Mouse (Mus musculus): ENCODE data around the gene Elavl2. TPM values are rescaled to one million over a fixed set of nuclear protein-coding genes. Genes with fewer than 3 reads are reported as not detected.
"Not testable (repeated sequence)": the region's sequence is repeated elsewhere in the genome, so short reads cannot be mapped to it uniquely, and the experiment has no call there.

The Elavl2 gene
- polyA plus RNA-seq, 1 experiment: 0.27 TPM

DNA sequence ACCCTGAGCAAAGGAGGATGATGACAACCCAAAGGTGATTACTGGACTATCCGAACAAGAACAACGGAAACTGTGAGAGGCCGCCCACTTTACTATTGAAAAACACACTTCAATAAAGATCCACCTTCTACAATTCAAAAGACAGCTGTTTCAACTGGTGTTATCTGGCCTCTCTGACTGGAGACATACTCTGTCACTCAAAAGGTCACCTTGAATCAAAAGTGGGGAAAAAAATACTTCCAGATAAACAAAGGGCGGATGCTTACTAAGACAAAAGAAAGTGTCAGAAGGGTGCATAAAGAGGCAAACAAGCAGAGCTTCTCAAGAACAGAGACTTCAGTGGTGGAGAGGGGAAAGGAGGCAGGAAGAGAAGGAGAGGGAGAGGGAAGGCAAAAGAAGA lies 66.4 kb downstream of the Elavl2 start:
- no peak for DNase-seq (ENCODE audit: low read depth)

DNA sequence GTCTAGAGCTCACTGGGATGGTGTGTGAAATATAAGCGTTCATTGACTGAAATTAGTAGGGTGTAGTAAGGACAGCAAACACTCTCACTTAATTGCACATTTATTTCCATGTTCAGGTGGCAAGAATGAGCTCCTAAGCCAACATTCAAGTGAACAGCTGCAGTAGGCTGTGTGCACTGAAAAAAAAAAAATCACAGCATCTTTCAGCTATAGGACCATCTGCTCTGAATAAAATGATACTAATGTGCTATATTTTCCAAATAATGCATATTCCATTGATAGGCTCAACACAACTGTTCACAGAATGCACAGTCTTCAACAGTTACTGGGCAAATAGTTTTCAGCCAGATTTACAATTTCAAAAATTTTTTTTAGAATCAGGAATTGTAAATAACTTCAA lies 89.8 kb downstream of the Elavl2 start:
- DNase-seq (ENCODE audit: low read depth): no peak

GRCm38 (mm10) chr4:91297706-91298105 lies 102.9 kb downstream of the Elavl2 start:
- DNase-seq (ENCODE audit: low read depth): no peak

DNA sequence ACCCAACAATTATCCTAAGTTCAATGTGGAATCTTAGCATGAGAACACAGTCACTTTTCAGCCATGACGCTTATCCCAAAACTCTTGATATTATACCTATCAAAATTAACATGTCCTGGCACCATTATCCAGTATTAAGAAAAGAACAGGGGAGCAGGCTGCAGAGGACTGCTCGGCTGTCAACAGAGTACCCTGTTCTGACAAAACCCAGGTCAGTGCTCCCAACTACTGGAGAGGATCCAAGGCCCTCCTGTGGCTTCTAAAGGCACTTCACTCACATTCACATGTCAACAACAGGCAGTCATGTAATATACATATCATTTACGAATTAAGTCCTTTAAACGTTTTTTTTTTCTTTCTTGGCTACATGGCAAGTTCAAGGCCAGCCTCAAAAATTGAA lies 105.3 kb downstream of the Elavl2 start:
- no peak for DNase-seq (ENCODE audit: low read depth)

DNA sequence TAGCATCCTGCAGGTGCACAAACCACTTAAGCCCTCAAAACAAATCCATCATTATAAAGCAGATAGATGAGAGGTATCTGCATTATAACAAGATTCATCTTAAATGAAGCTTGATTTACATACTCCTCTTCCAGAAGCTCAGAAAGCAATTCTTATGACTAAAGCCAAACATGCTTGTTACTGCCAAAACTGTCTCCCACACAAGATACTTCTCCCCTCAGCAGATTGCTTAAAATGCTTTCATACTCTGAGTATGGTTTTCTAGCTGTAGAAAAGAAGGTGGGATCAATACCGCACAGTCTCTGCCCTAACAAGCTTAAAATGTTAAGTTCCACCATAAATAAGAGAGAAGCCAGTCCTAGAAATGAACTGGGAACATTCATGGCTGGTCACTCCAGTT lies 109.1 kb downstream of the Elavl2 start:
- no peak for DNase-seq (ENCODE audit: low read depth)

- no peak for DNase-seq (ENCODE audit: low read depth)
Observed at GRCm38 (mm10) chr4:91290373-91290772, 110.2 kb downstream of the Elavl2 start.

- DNase-seq (ENCODE audit: low read depth): no peak
Observed at GRCm38 (mm10) chr4:91289151-91289550, 111.4 kb downstream of the Elavl2 start.

DNA sequence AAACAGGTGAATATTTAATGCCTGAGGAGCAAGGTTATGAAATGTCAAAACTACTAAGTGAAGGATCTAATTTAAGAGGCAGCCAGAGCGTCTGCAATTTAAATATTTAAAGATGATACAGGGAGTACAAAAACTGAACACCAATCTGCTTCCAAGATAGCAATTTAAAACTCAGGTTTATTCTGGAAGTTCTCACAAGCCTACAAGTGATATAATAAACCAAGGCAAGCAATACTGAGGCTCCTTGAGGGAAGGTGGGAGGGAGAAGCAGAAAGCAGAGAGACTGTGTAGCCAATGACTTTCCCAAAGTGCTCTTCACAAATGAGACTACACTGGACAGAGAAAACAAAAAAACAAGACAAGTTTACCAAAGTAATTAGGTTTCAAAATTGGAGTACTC lies 132.2 kb downstream of the Elavl2 start:
- DNase-seq (ENCODE audit: low read depth): no peak

GRCm38 (mm10) chr4:91263733-91264440 lies 136.7 kb downstream of the Elavl2 start:
- DNase-seq (ENCODE audit: low read depth): no peak

- DNase-seq (ENCODE audit: low read depth): no peak
Observed at GRCm38 (mm10) chr4:91262839-91263238, 137.7 kb downstream of the Elavl2 start.

- DNase-seq (ENCODE audit: low read depth): no peak
Observed at GRCm38 (mm10) chr4:91260622-91261021, 140.0 kb downstream of the Elavl2 start.

DNA sequence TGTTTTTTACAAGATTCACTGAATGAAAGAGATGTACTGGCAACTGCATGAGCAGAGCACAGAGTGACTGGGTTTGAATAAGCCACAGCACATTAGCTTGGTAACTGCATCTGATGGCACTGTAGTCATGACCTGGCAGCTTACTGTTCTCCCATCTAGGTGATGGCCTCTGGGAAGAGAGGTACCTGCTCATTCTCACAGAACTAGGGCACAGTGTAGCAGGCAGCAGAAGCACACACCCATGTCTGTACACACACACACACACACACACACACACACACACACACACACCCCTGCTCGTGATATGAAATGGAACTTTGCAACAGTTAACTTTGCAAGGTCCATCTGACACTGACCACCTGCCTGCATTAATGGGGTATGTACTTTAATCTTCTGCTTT lies 151.9 kb downstream of the Elavl2 start:
- DNase-seq (ENCODE audit: low read depth): no peak

DNA sequence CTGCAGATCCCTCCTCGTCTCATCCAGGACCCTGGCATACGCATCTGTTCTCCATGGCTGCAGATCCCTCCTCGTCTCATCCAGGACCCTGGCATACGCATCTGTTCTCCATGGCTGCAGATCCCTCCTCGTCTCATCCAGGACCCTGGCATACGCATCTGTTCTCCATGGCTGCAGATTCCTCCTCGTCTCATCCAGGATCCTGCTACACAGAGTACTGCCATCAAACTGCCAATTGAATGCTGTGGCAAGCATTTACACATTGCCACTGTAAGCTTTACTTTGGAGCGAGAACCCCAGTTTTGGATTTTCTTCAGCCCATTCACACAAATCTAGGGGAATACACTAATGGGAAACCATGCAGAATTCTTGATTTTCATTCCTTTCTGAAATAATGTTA lies 155.4 kb downstream of the Elavl2 start:
- DNase-seq (ENCODE audit: low read depth): not testable (repeated sequence)

GRCm38 (mm10) chr4:91244554-91244953 lies 156.0 kb downstream of the Elavl2 start:
- no peak for DNase-seq (ENCODE audit: low read depth)

- no peak for DNase-seq (ENCODE audit: low read depth)
Observed at GRCm38 (mm10) chr4:91243896-91244295, 156.7 kb downstream of the Elavl2 start.

- no peak for DNase-seq (ENCODE audit: low read depth)
Observed at GRCm38 (mm10) chr4:91238739-91239485, 161.7 kb downstream of the Elavl2 start.

DNA sequence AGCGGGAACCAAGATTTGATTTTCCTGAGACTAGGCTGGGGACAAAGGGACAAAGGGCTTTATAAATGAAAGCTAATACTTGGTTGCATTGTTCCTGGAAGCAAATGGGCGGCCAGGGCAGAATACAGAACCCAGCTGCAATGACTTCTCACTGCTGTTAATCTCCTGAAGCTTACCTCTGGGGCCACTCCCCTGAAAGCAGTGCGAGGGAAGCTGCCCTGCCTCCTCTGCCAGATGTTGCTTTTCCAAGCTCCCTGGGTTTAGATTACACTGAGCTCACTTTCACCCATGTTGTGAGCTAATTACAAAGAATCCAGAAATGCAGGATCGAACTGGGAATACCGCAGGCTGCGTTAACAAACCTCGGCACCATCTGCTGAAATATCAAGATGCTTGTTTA lies 163.6 kb downstream of the Elavl2 start:
- no peak for DNase-seq (ENCODE audit: low read depth)

- DNase-seq (ENCODE audit: low read depth): no peak
Observed at GRCm38 (mm10) chr4:91234941-91235340, 165.6 kb downstream of the Elavl2 start.

- DNase-seq (ENCODE audit: low read depth): no peak
Observed at GRCm38 (mm10) chr4:91233599-91233998, 167.0 kb downstream of the Elavl2 start.

DNA sequence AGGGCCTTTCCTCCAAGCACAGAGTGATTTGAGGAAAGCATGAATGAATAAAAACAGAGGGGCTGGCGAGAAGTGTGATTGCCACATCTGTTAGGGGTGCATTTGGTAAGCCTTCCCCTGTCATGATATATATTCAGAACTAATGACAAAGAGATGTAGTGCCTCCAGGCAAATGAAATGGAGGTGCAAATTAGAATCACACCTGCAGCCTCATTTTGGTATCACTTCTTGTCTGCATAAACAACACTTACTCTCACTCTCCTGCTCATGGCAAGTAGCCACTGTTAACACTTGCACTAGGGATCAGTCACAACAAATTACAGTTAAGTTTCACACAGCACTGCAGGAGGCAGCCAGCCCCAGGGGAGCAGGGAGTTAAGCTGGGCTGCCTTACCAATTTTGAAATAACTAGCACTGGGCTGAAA lies 170.1 kb downstream of the Elavl2 start:
- no peak for DNase-seq (ENCODE audit: low read depth)

DNA sequence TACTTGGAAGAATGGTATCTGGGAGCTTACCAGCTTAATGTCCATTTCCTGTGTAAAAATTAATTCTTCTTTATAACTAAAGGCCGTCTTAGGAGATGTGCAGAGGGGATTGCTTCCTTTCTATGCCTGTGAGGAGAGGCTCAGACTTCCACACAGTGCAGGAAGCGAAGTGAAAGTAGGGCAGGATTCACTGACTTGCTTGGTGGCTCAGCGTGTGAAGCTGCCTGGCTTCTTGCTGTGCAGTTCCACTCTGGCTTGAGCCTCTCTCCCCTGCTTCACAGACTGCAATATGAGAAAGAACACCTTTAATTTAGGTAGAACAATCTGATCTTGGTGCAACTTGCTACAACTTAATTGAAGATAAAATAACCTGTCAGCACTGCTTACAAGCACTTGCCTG lies 172.2 kb downstream of the Elavl2 start:
- no peak for DNase-seq (ENCODE audit: low read depth)

DNA sequence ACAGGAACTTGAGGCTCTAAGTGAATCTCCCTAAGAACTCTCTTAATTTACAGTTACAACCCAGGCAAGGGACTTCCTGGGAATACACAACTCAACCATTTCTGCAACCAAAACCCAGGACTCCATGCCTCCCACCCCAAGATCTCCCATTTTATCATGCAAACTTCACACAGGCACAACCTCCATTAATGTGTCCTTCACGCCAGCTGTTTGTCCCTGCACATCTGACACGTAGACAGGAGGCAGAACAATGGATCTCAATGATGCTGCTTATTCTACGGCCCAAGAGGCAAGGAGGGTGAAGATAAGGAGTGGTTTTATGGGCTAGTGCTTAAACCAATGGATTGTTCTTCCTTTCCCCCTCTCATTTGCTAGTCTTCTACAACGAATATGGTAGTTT lies 176.8 kb downstream of the Elavl2 start:
- no peak for DNase-seq (ENCODE audit: low read depth)

DNA sequence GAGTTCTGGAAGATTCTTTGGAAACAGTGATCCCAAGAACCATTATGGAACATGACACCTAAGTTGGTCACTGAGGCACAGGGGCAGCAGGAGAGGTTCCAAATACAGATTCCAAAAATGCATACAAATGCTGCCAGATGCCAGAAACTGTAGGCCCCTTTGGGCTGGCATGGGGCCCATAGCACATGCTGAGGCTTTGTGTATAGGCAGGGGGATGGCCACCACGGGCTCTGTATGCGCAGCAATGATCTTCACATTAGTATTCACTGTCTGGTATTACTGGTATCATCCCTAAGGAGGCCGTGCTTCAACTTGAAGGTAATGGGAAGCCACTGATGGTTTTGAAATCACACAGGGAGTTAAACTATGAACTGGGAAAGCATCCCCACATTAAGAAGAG lies 181.3 kb downstream of the Elavl2 start:
- no peak for DNase-seq (ENCODE audit: low read depth)
